Mouse (Mus musculus): ENCODE results near the gene Gm10273.
"Not testable (repeated sequence)": the region's sequence is repeated elsewhere in the genome, so short reads cannot be mapped to it uniquely, and the experiment has no call there.

Gene Gm10273

GRCm38 (mm10) chr10:59395461-59395860, at the start of gene Gm10273:
Gm10273 (plus strand) TSS chr10:59395632.
- ATAC-seq (ENCODE audit: low TSS enrichment) = not testable (repeated sequence)

- no peak for ATAC-seq (ENCODE audit: low TSS enrichment)
Observed at GRCm38 (mm10) chr10:59346560-59346959, 48.9 kb upstream of the Gm10273 start.

GRCm38 (mm10) chr10:59348200-59348599, 47.2 kb upstream of the Gm10273 start:
- no peak for ATAC-seq (ENCODE audit: low TSS enrichment)

- no peak for ATAC-seq (ENCODE audit: low TSS enrichment)
Observed at GRCm38 (mm10) chr10:59349536-59349935, 45.9 kb upstream of the Gm10273 start.

- ATAC-seq (ENCODE audit: low TSS enrichment) = no peak
Observed at GRCm38 (mm10) chr10:59353065-59353464, 42.4 kb upstream of the Gm10273 start.

GRCm38 (mm10) chr10:59354120-59354519, 41.3 kb upstream of the Gm10273 start:
- ATAC-seq (ENCODE audit: low TSS enrichment) = no peak

- ATAC-seq (ENCODE audit: low TSS enrichment) = no peak
Observed at GRCm38 (mm10) chr10:59355020-59355419, 40.4 kb upstream of the Gm10273 start.

GRCm38 (mm10) chr10:59358744-59359143, 36.7 kb upstream of the Gm10273 start:
- ATAC-seq (ENCODE audit: low TSS enrichment) = no peak

- ATAC-seq (ENCODE audit: low TSS enrichment) = no peak
Observed at GRCm38 (mm10) chr10:59363208-59363607, 32.2 kb upstream of the Gm10273 start.

- no peak for ATAC-seq (ENCODE audit: low TSS enrichment)
Observed at GRCm38 (mm10) chr10:59364551-59364950, 30.9 kb upstream of the Gm10273 start.

- ATAC-seq (ENCODE audit: low TSS enrichment) = no peak
Observed at GRCm38 (mm10) chr10:59365804-59366589, 29.4 kb upstream of the Gm10273 start.

- no peak for ATAC-seq (ENCODE audit: low TSS enrichment)
Observed at GRCm38 (mm10) chr10:59366746-59367145, 28.7 kb upstream of the Gm10273 start.

GRCm38 (mm10) chr10:59367206-59367605, 28.2 kb upstream of the Gm10273 start:
- ATAC-seq (ENCODE audit: low TSS enrichment) = no peak

- no peak for ATAC-seq (ENCODE audit: low TSS enrichment)
Observed at GRCm38 (mm10) chr10:59368729-59369128, 26.7 kb upstream of the Gm10273 start.

- no peak for ATAC-seq (ENCODE audit: low TSS enrichment)
Observed at GRCm38 (mm10) chr10:59369426-59369825, 26.0 kb upstream of the Gm10273 start.

- ATAC-seq (ENCODE audit: low TSS enrichment) = no peak
Observed at GRCm38 (mm10) chr10:59377906-59378305, 17.5 kb upstream of the Gm10273 start.

GRCm38 (mm10) chr10:59378728-59379127, 16.7 kb upstream of the Gm10273 start:
- ATAC-seq (ENCODE audit: low TSS enrichment) = no peak

GRCm38 (mm10) chr10:59379927-59380326, 15.5 kb upstream of the Gm10273 start:
- ATAC-seq (ENCODE audit: low TSS enrichment) = no peak

- no peak for ATAC-seq (ENCODE audit: low TSS enrichment)
Observed at GRCm38 (mm10) chr10:59380411-59380821, 15.0 kb upstream of the Gm10273 start.

- ATAC-seq (ENCODE audit: low TSS enrichment) = not testable (repeated sequence)
Observed at GRCm38 (mm10) chr10:59381563-59381962, 13.9 kb upstream of the Gm10273 start.

- peak; percentile 72 for ATAC-seq (ENCODE audit: low TSS enrichment)
Observed at GRCm38 (mm10) chr10:59386951-59387350, 8.5 kb upstream of the Gm10273 start.

- peak; percentile 90 for ATAC-seq (ENCODE audit: low TSS enrichment)
Observed at GRCm38 (mm10) chr10:59389652-59390051, 5.8 kb upstream of the Gm10273 start.

GRCm38 (mm10) chr10:59391907-59392306, 3.5 kb upstream of the Gm10273 start:
- no peak for ATAC-seq (ENCODE audit: low TSS enrichment)

Data from frontal cortex, adult (tissue).